Comparison of ENCODE assay signal across 27 mouse cellular contexts in genomic region chr1:107719304-107719703, GRCm38 (mm10).
"Had no signal": no experiment of that assay in that cellular context is flagged by ENCODE, and none has a peak within 500 bp of the region (broad histone marks: within the 10 kb centered on the region; RNA-seq: fewer than 3 reads in every experiment).

No protein-coding gene starts in this region.

- H3K4me3 ChIP-seq: gastrocnemius, adult 2 months; heart, embryonic 10.5 days; heart, embryonic 12.5 days; hindbrain, embryonic 10.5 days; hindbrain, embryonic 12.5 days; intestine, embryonic 15.5 days; layer of hippocampus, adult 2 months; left cerebral cortex, adult 2 months; limb, embryonic 10.5 days; limb, embryonic 12.5 days; liver, embryonic 13.5 days had no signal

- ATAC-seq: hindbrain, embryonic 16.5 days; inflammation-experienced regulatory T-cells, adult 6 months; intestine, embryonic 15.5 days; intestine, postnatal 0 days had no signal

- H3K9me3 ChIP-seq: heart, embryonic 10.5 days; heart, embryonic 12.5 days; hindbrain, embryonic 10.5 days; hindbrain, embryonic 12.5 days; intestine, embryonic 15.5 days; limb, embryonic 10.5 days; limb, embryonic 12.5 days; liver, embryonic 13.5 days had no signal

- DNase-seq: gastrocnemius, adult 2 months; gastrocnemius, postnatal 10 days; gastrocnemius, postnatal 25 days; heart, adult 18-20 months; heart, postnatal 10 days; heart, postnatal 4 days; kidney, adult 18-20 months; kidney, adult 8-10 months; kidney, postnatal 10 days; kidney, postnatal 25 days; kidney, postnatal 4 days; liver; liver, embryonic 13.5 days had no signal

- H3K4me1 ChIP-seq: heart, embryonic 10.5 days; heart, embryonic 12.5 days; hindbrain, embryonic 10.5 days; hindbrain, embryonic 12.5 days; intestine, embryonic 15.5 days; limb, embryonic 10.5 days; limb, embryonic 12.5 days; liver, embryonic 13.5 days had no signal

- H3K9ac ChIP-seq: heart, embryonic 12.5 days; hindbrain, embryonic 12.5 days; hindbrain, embryonic 14.5 days; intestine, embryonic 15.5 days; limb, embryonic 12.5 days; liver, embryonic 13.5 days had no signal

- H3K27ac ChIP-seq: gastrocnemius, adult 2 months; heart, embryonic 10.5 days; hindbrain, embryonic 10.5 days; hindbrain, embryonic 12.5 days; hindbrain, embryonic 14.5 days; intestine, embryonic 15.5 days; layer of hippocampus, adult 2 months; left cerebral cortex, adult 2 months; limb, embryonic 10.5 days; limb, embryonic 12.5 days; liver, embryonic 13.5 days had no signal

- H3K27me3 ChIP-seq: heart, embryonic 12.5 days; hindbrain, embryonic 12.5 days; intestine, embryonic 15.5 days; limb, embryonic 12.5 days; liver, embryonic 13.5 days had no signal

- H3K36me3 ChIP-seq: heart, embryonic 10.5 days; heart, embryonic 12.5 days; hindbrain, embryonic 10.5 days; hindbrain, embryonic 12.5 days; intestine, embryonic 15.5 days; limb, embryonic 10.5 days; limb, embryonic 12.5 days; liver, embryonic 13.5 days had no signal

- H3K4me2 ChIP-seq: heart, embryonic 12.5 days; hindbrain, embryonic 12.5 days; hindbrain, embryonic 14.5 days; intestine, embryonic 15.5 days; limb, embryonic 12.5 days; liver, embryonic 11.5 days; liver, embryonic 13.5 days had no signal
